Mouse (Mus musculus): ENCODE data around the gene Rce1.
A peak's percentile ranks its signal among the peaks of the same experiment; 100 is the strongest.

DNA sequence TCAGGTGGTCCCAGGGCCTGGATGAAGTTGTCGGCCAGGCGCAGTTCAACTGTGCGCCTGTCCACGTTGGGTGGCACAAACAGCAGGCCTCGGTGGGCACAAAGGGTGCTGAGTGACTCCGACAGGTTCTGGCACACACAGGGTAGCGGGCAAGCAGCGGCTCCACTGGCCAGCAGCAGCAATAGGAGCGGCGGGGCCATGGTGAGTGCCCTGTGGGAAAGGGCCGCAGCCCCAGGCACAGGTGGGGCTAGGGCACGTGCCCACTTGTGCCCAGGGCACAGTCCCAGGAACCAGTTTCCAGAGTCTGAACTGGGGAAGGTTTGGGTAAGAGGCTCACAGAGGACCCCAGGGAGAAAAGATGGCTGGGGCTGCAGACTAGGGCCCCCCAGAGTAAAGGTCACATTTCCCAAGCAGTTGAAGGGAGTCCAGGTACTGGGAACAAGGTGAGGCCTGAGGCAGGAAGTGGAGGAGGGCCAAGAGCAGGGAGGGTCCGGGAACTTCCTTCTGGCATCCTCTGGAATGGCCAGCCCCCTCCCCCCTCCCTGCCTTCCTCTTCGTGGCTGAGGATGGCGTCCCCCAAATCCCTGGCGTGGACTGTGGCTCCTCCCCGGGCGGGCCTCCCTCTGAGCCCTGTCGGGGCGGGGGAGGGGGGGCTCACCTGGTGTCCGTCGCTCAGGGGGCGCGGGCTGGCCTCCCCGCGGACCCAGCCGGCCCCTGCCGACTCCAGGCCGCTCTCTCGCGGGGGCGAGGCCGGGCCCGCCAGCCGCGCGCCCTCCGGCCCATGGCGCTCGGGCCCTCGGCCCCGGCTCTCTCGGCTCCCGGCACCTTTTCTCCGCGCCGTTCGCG is 10.9 kb downstream of the Rce1 start:
- TF ChIP-seq EP300 (IDR thresholded peaks at IDR 0.05) (no peak), CTCF (IDR thresholded peaks at IDR 0.05) (peak; percentile 8; the same call in 1 of the 2 replicates)
